Mouse (Mus musculus) spleen, postnatal 14 days (tissue): ENCODE measurements around the gene Foxp1.

Experiments
- DNase-seq, 2 experiments: peaks; one replicate each; pipeline ENCODE4 v3.0.0; 2021 to 2022; ENCODE audit warnings: low spot score in 2 of 2

The Foxp1 gene

DNA sequence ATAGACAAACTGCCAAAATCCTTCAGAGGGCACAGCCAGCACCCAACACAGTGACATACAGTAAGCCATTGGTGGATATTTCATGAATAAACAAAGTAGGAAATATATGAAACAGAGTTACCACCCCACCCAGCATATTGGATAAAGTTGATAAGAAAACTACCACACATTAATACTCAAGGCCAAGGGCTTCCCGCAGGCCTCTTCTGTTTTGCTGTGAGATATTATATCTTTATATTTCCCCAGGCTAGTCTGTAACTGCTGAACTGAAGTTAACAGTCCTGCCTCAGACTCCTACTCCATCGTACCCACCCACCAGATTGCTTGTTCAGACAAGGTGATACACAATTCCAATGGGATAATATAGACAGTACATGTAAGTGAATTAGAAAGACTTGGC is 336.7 kb downstream of the Foxp1 start:
- no peak for DNase-seq

DNA sequence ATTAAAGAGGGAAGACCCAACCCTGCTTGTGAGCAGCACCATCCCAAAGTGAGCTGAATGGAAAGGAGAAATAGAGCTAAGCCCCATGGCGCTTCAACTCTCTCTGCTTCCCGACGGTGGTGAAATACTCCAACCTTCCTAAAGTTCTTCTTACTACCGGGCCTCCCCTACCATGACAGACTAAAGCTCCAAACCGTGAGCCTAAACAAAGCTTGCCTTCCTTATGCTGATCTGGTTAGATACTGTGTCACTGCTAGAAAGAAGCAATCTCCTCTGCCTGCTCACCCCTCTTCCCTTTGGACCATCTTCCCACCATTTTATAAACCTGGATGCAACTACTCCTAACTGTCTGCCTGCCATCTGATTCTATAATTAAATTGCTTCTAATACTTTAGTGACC is 338.5 kb downstream of the Foxp1 start:
- no peak for DNase-seq

DNA sequence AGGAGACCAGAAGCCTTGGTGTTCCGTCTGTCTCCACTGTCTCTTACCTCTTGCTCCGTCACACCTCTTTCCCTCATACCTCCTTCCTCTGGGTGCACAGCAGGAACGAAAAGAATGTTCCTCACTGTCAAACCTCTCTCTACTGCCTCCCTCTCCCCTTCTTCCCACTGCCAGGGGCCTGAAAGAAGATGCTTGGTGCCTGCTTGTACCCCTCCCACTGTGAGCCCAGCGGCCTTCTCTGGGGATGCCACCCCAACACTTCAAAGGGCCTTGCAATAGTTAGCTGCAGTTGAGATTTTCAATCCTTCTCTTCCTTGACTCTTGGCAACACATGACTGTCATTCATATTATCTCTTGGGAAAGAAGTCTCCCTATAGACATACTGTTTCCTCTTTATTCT is 339.7 kb downstream of the Foxp1 start:
- DNase-seq: no peak

DNA sequence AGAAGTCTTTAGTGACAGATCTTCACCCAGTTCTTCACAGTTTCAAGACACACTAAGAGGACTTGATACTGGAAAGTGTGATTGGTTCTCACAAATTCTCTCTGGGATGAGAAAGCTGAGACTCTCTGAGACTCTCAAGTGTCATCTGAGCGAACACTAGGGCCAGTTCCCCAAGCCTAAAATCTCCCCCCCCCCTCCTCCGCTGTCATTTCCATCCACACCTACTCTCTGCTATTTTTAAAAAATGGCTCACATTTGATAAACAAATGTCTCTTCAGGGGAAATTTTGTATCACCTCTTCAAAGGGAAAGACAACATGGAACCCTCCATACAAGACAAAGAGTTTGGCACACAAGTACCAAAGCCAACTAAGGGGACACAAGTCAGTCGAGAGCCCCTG is 346.3 kb downstream of the Foxp1 start:
- no peak for DNase-seq

DNA sequence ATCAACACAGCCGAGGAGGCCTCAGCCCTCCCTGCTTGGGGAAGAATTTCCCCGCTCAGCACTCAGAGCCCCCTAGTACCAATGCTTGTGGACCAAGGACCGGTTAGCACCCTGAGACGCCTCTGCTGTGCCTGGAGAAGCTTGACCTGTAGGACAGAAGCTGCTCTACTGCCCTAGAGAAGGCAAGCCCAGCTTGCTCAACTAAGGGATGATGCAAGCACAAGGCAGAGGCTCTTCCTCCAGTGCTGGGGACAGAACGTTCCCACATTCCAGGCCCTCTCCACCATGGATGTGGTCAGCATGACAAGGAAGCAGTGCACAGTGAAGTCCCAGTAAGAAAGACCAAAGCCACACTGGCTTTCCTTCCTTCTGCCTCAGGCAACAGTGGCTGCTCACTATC is 347.1 kb downstream of the Foxp1 start:
- DNase-seq: no peak

DNA sequence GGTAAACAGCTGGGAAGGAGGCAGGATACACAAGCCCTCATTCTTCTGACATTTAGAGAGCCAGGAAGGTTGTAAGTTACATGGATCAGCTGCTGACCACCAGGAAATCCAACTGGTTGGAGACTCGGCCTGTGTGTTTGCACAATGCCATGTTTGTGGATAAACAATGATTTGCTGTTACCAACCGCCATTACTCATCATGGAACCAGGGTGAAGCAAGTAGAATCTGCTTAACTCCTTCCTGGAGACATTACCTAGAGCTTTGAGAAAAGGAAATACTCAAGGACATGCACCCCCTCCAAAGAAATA is 348.7 kb downstream of the Foxp1 start:
- no peak for DNase-seq

DNA sequence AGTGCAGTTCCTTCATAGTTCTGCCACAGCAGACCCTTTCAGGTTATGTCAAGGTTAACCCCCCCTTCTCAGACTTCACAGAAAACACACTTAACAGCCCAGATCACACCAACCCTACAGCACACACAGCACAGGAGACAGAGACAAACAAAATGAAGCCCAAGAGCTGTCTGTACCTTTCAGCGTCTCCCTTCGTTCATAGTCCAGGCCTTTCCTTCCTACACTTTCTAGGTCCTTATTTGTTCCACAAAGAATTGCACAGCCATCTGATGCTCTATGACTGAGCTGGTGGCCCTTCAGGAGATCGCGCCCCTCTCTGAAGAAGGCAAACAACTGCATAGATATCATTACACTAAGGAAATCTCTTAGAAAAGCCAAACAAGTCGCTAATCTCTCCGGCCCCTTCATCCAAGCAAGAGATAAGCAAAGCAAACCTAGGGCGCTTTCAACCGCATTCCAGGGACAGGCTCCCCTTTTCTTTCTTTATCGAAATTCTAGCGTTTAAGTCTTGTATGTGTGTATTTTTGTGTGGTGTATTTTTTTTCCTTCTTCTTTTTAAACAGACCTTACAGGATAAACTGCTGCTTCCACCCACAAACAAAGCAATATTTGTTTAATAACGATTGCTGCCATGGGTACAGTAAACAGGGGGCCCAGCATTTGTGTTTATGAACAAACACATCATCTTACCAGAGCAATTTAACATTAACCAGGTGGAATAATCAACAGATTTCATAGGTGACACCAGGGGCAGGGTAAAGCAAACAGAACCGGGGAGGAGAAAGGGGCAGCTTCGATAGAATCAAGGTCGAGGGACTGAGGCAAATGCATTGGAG is 349.2 kb downstream of the Foxp1 start:
- no peak for DNase-seq

DNA sequence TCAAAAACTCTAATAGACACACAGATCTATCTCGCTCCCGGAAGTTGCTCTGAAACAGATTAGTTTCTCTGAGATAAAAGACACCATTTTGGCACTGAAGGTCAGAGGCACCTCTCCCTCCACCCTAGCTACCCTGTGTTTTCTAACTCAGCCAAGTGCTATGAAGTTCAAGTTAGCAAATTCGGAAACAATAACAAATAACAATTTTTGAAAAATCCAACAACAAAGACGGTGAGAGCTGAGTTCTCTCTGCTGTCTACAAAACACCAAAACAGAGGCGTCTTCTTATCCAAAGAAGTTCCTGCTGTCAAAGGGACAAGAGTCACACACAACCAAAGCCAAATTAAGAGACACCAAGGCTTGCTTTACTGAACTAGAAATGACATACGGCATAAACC is 349.9 kb downstream of the Foxp1 start:
- DNase-seq: no peak

DNA sequence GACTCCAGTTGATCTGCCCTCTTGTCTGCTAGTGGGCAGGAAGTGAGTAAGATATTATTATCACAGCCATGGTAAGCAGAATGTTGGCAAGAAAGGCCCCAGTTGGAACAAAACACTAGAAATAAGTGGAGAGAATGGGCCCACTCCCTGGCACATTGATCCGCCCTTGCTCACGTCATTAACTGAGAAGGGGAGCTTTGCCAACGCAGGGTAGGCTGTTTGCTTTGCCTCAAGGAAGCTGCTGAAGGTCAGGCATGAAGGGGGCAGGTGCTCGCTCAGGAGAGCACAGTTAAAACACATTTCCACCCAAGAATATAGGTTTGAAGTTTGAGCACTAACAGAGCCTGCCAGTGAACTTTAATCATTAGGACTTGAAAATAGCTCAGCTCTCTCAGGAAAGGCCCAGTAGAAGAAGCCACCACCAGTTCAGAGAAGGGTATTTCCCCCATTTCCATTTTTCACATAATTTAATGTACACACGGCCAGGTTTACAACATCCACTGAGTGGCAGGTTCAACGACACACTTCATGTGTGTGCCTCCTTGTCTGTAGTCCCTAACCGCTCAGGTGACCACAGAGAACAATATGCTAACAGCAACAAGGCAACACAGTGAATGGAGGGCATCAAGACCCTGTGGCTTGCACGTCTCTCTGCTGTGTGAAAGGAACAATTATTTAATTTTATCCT is 350.5 kb downstream of the Foxp1 start:
- no peak for DNase-seq

DNA sequence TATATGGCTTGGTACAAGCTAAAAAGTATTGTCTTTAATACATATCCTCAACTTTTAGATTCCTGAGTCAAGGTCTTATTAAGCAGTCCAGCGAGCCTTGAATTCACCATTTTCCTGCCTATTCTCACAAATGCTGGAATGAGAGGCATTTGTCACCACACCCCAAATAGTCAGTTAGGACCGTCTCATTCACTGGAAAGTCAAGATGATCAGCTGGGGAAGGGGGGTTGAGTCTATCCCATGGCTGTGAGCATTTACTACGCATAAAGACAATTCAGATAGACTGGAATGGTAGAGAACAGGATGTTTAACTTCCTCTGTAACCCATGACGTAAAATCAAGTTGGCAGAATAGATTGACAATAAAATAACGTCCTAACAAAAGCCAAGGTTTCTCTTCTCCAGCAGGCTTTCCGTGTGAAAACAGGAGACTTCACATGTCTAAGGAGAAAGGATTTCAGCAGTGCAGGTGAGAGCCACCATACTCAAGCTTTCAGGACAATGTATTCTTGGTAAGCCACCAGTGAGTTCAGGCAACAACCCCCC is 351.2 kb downstream of the Foxp1 start:
- DNase-seq: no peak

DNA sequence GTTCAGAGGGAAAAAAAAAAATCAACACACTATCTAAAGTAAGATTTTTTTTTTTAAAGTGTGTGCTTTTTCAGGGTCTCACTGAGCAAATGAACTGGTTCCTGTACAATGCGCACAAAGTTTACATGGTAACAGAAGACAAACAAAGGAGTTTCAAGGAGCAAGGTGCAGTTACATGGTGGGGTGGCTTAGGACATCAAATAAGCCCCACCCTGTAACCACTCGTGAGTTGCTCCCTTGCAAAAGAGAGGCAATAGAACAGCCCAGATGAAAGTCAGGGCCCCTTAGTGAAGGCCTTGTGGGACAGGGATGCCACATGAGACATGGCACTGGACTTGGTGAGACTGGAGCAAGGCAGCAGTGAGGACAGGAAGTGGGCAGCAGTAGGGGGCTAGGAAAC is 353.8 kb downstream of the Foxp1 start:
- no peak for DNase-seq

DNA sequence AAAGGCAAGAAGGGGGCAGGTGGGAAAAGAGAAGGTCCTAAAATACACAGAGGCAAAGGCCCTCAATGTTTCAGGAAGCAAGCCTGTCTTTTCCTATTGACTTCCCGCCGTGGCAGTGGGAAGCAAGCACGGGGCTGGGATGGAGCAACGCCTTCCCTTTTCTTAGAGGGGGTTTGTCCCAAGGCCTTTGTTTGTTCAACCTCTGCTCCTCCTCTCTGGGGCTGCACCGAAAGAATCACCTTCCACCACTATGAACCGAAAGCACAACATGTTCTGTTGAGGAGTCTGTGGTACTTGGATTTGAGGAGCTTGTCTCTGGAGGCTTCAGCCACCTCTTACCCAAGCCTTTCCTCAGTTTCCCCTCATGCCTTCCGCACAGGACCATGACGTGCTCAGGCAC is 355.5 kb downstream of the Foxp1 start:
- DNase-seq: no peak

DNA sequence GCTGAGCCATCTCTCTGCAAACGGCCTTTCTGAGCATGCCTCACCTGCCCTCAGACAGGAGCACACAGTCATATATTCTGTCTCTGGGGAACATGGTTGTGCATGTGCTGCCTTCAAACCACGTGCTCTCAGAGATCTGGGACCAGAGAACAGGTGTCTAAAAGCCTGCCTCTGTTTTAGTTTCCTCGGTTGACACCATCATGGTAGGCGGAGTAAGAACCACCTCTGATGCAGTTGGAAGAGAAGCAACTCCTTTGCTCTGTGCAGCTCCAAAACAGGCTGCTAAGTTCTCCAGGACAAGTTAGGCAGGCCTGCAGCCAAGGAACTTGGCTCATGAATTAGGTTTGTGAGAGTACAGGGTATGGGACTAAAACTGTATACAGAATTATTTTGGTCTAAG is 356.4 kb downstream of the Foxp1 start:
- no peak for DNase-seq

DNA sequence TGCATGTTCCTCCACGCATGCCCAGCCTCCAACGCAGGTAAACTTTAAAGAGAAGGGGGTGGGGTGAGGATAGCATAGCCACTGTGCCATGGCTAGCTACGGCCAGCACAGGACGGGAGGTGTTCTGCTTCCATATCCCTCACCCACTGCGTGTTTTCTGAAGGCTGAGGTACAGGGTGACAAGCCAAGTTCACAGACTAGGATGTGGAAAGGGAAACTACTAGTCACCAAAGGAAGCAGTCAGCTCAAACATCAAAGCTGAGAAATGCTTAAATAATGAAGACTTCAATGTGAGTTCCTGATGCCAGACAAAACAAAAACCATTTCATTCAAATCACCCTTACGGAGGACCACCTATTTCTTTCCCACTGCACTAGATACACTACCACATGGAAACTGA is 357.8 kb downstream of the Foxp1 start:
- DNase-seq: no peak

DNA sequence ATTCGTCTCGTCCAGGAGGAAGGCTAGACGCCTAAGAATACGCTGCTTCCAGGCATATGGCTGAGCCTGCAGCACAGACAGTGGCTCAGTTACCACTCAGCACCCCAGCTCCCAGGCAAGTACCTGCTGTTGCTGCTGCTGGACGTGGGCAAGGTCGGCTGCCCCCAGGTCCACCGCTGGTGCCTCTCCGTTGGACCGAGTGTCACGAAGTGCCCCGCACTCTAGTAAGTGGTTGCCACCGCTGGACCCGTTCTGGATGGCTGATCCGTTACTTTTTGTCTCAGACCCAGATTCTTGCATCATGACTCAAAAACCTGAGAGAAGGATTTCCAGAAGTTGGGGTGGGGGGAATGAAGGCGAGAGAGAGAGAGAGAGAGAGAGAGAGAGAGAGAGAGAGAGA is 359.8 kb downstream of the Foxp1 start:
- no peak for DNase-seq

DNA sequence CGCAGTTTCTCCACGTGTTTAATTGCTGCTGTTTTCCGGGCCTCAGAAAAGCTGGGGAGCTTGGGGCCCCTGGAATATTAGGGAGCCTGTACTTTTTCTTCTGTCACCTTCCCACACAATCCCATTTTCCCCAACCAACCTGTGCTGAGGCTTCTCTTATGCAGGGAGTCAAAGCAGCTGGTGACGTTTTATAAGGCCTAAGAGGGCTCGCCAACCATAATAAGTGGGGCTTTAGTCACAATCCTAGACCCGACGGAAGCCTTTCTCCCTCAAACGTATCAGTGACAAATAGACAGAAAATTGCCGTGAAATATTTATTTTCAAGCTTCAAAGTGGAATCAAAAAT is 362.2 kb downstream of the Foxp1 start:
- no peak for DNase-seq

DNA sequence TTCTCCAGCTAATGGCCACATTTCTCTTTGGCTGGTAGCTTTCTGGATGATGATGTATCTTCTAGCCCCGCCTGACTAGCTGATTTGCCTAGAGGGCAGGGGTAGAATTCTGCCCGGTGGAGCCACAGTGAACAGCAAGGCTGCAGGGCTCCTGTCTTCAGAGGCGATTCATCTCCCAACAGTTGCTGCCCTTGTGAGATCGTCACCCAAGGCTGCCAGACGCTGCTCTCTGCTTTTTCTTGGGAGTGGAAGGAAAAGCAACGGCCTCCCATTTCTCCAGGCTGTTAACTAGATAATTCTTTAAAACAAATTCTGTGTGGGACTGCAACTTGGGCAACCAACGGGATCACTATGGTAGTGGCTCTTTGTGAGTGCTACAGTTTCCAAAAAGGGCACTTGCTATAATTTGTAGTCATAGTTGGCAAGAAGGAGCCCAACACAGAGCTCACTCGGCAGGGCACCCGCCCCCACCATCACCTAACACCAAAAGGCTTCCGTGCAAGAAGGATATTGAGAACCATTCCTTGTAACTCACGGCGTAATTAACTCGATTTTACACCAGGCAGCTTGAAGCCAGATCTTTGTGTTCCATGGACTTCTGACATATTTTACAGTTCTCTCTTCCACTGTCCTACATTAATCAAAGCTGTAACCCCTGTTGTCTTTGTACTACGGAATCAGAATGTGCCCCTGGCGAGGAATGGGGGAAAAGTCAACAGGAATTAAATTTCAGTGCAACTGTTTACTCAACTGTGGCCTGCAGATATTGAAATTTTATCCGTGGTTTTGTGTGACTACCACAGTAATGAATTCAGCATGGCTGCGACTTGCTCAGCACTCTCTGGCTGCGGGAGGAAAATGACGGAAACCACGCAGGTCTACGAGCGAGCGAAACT is 362.8 kb downstream of the Foxp1 start:
- no peak for DNase-seq

DNA sequence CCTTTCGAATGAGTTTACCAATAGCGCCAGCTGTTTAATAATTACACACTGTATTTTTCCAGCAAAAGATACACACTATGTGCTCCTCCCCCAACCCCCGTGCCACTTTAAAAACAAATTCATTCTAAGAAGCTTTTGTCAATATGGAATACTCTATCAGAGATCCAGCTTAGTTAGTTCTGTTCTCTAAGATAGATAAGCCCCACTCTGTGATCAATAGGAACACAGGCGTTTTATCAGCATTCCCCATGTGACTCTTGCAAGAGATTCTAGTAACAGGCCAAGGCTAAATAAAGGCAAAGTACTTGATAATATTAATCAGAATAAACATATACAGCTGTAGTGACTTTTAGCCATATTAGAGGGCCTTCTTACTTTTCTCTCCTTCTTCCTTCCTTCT is 368.8 kb downstream of the Foxp1 start:
- DNase-seq: no peak

DNA sequence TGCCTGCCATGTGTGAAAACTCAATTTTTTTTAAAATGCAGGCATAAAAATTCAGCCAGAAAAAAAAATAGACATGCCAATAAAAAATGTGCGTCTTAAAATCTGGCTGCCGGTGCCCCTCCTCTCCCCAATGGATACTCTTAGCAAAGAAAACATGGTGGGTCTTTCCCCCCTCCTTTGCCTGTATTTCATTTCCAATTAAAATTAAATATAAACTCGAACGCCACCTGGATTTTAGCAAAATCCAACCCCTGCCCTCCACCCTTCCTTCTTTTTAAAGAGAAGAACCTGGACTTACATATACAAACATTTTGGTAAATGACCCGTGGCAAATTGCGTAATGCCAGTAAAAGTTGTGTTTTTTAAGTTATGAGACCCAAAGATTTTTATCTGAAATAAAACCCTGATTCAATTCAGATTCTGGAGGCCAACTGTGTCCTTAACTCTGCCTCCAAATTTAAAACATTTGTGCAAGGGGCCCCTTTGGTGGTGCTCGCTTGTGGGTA is 376.1 kb downstream of the Foxp1 start:
- DNase-seq: no peak

DNA sequence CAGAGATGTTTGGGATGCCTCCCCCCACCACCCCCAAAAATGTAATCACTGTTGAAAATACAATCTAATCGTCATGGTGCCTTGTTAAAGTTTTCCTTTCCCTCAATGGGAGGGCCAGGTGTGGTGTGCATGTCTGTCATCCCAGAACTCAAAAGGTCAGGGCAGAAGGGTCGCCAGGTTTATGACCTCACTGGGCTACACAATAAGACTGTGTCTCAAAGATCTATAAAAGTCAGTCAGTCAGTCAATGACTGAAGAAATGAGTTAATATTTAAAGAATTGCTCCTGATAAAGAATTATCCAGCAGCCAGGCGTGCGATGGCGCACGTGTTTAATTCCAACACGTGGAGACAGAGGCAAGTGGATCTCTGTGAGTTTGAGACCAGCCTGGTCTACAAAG is 377.5 kb downstream of the Foxp1 start:
- no peak for DNase-seq

DNA sequence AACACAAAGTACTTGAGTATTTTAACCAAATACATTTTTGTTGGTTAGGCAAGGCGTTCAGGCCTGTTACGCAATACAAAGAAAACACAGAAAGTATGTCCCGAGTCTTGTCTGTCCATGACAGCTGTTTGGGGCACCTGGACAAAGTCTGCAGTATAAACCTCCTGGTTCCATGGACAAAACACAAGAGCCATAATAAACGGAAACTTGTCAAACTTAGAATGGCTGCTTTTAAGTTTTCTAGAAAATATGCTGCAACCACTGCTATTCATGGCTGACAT is 378.8 kb downstream of the Foxp1 start:
- DNase-seq: no peak

DNA sequence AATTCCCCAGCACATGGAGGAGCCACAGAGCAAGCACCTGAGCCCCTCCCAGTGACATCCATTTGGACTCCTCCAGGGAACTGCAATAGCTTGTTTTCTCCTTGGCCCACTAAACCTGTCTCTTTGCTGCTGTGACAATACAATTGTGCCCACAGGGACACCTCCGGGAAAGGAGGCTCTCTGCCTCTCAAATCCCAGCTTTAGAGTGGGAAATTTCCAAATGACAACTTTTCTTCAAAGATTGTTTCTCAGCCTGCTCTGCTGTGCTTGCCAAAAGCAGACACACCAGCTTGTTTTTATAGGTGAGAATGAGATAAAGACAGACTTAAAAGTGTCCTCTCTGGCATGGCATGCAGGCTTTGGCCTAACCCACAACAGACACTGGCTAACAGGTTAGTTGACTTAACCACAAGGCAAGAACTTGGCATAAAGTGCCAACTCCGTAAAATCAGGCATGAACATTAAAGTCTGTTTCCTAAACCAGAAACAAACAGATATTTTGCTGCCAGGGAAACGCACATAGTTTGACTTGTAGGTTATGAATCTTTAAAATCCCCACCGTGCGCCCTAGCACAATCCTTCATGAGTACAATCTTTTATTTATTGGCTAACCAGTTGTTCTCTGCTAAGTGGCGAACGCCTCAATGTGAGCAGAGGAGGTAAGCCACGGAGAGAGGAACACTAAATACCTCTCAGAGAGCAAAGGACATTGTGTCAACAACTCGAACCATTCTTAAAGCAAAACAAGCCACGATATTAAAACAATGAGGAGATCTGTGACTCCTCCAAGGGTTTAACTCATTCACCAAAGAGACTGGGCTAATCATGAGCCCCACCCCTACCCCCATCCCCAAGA is 379.4 kb downstream of the Foxp1 start:
- no peak for DNase-seq
